Mouse (Mus musculus) embryonic fibroblast, embryonic 13.5 days (primary cell): ENCODE measurements around the gene Tnfsf15. TPM values are rescaled to one million over a fixed set of nuclear protein-coding genes. Genes with fewer than 3 reads are reported as not detected.

ENCODE experiments used
- H3K27ac ChIP-seq: 2 replicates; pipeline ENCODE4 v1.5.1; 2012; ENCODE audit warnings: low read length, control low read depth, inconsistent platforms; ENCODE audit not compliant: insufficient read depth
- H3K4me1 ChIP-seq: 2 replicates; pipeline ENCODE4 v1.6.1; 2011; ENCODE audit warnings: low read length; ENCODE audit not compliant: control insufficient read depth, insufficient read depth
- H3K4me3 ChIP-seq: 2 replicates; pipeline ENCODE4 v1.5.1; 2011; ENCODE audit warnings: mild to moderate bottlenecking, control low read depth, low read length; ENCODE audit not compliant: insufficient read depth
- CTCF ChIP-seq: IDR thresholded peaks from 2 replicates; pipeline ENCODE4 v1.5.1; 2011; ENCODE audit warnings: mild to moderate bottlenecking, control low read depth, low read length, moderate library complexity, borderline replicate concordance; ENCODE audit not compliant: insufficient read depth
- POLR2A ChIP-seq: IDR thresholded peaks from 2 replicates; pipeline ENCODE4 v1.6.1; 2011; ENCODE audit warnings: low read depth, mild to moderate bottlenecking, control low read depth, low read length, moderate library complexity
- polyA plus RNA-seq: library from polyadenylated mRNA; stranded (reverse); fragments of >200 nt; gene quantifications from 2 replicates; pipeline ENCODE4 v1.2.4, GENCODE M21; 2011; ENCODE audit warnings: low read depth; ENCODE audit not compliant: missing spikeins, insufficient read length

Gene Tnfsf15
- polyA plus RNA-seq, 1 experiment = 3.3 TPM

GRCm38 (mm10) chr4:63745271-63745670 is 358 bp upstream of the Tnfsf15 start:
- Histone ChIP-seq H3K27ac (no peak overlapping the region), H3K4me1 (no peaks in the 10 kb centered on the region; the same call in 1 of the 2 replicates), H3K4me3 (no peak overlapping the region)
- TF ChIP-seq POLR2A (no peak), CTCF (no peak)

- Histone ChIP-seq H3K27ac (no peak overlapping the region), H3K4me1 (no peaks in the 10 kb centered on the region; the same call in 1 of the 2 replicates), H3K4me3 (no peak overlapping the region)
- TF ChIP-seq POLR2A (no peak), CTCF (no peak)
These were observed 1.3 kb downstream of the Tnfsf15 start for GRCm38 (mm10) chr4:63743660-63744059.

GRCm38 (mm10) chr4:63742763-63743371 is 2.0 kb downstream of the Tnfsf15 start:
- H3K4me3 ChIP-seq = no peak overlapping the region
- no peak overlapping the region for H3K27ac ChIP-seq
- H3K4me1 ChIP-seq = no peaks in the 10 kb centered on the region; the same call in 1 of the 2 replicates
- TF ChIP-seq CTCF = no peak

- TF ChIP-seq CTCF = no peak
- no peak for TF ChIP-seq POLR2A
- H3K27ac ChIP-seq = no peak overlapping the region
- H3K4me3 ChIP-seq = no peak overlapping the region
- no peaks in the 10 kb centered on the region; the same call in 1 of the 2 replicates for H3K4me1 ChIP-seq
These were observed 2.8 kb downstream of the Tnfsf15 start for GRCm38 (mm10) chr4:63742101-63742500.

- no peaks in the 10 kb centered on the region; the same call in 1 of the 2 replicates for H3K4me1 ChIP-seq
- no peak for TF ChIP-seq POLR2A
These were observed 4.2 kb downstream of the Tnfsf15 start for GRCm38 (mm10) chr4:63740761-63741160.

GRCm38 (mm10) chr4:63740001-63740400 is 4.9 kb downstream of the Tnfsf15 start:
- no peak overlapping the region for H3K27ac ChIP-seq
- TF ChIP-seq CTCF (no peak), POLR2A (no peak)
- no peak overlapping the region for H3K4me3 ChIP-seq
- H3K4me1 ChIP-seq = no peaks in the 10 kb centered on the region; the same call in 1 of the 2 replicates

More at GRCm38 (mm10) chr4:63740761-63741160, 4.2 kb downstream of the Tnfsf15 start:
- no peak overlapping the region for H3K27ac ChIP-seq
- no peak overlapping the region for H3K4me3 ChIP-seq

GRCm38 (mm10) chr4:63739524-63739923 is 5.4 kb downstream of the Tnfsf15 start:
- TF ChIP-seq POLR2A (no peak), CTCF (no peak)
- Histone ChIP-seq H3K4me3 (no peak overlapping the region), H3K27ac (no peak overlapping the region), H3K4me1 (no peaks in the 10 kb centered on the region; the same call in 1 of the 2 replicates)

- Histone ChIP-seq H3K27ac (0 out of 2 replicates have a peak overlapping the region, but pooled peaks have one; percentile 6), H3K4me3 (no peak overlapping the region), H3K4me1 (no peaks in the 10 kb centered on the region; the same call in 1 of the 2 replicates)
- TF ChIP-seq POLR2A = no peak
- no peak for TF ChIP-seq CTCF
These were observed 6.4 kb downstream of the Tnfsf15 start for GRCm38 (mm10) chr4:63738364-63738997.

GRCm38 (mm10) chr4:63731299-63731698 is 13.6 kb downstream of the Tnfsf15 start:
- no peak for TF ChIP-seq POLR2A
- TF ChIP-seq CTCF = no peak
- no peak overlapping the region for H3K27ac ChIP-seq
- no peak overlapping the region for H3K4me3 ChIP-seq
- H3K4me1 ChIP-seq = 0 out of 2 replicates have a peak, but pooled peaks cover under 1% of the 10 kb centered on the region

- TF ChIP-seq POLR2A (no peak), CTCF (no peak)
- H3K27ac ChIP-seq = no peak overlapping the region
- H3K4me3 ChIP-seq = no peak overlapping the region
- 0 out of 2 replicates have a peak, but pooled peaks cover 3% of the 10 kb centered on the region for H3K4me1 ChIP-seq
These were observed 18.2 kb downstream of the Tnfsf15 start for GRCm38 (mm10) chr4:63726727-63727126.
